Mouse (Mus musculus) embryonic facial prominence, embryonic 13.5 days (tissue): ENCODE data around the gene Faf1. TPM values are rescaled to one million over a fixed set of nuclear protein-coding genes. Genes with fewer than 3 reads are reported as not detected.

Source experiments
- ATAC-seq: fragments of 200-750 bp; cut with Nextera tagmentation; 2 replicates; pipeline ENCODE4 v1.8.0; 2017; ENCODE audit warnings: low read depth; ENCODE audit not compliant: insufficient number of reproducible peaks, insufficient read depth, low FRiP score, low TSS enrichment
- H3K27ac ChIP-seq: fragments of 300-500 bp; sonication (generic); 2 replicates; pipeline ENCODE4 v1.5.1; 2015; ENCODE audit warnings: moderate library complexity, mild to moderate bottlenecking, inconsistent platforms
- H3K27me3 ChIP-seq: fragments of 300-500 bp; sonication (generic); 2 replicates; pipeline ENCODE4 v1.6.1; 2015; ENCODE audit warnings: mild to moderate bottlenecking, inconsistent platforms
- H3K36me3 ChIP-seq: fragments of 300-500 bp; sonication (generic); 2 replicates; pipeline ENCODE4 v1.6.1; 2015; ENCODE audit warnings: mild to moderate bottlenecking, inconsistent platforms
- H3K4me1 ChIP-seq: fragments of 300-500 bp; sonication (generic); 2 replicates; pipeline ENCODE4 v1.6.1; 2015; ENCODE audit warnings: inconsistent platforms
- H3K4me2 ChIP-seq: fragments of 300-500 bp; sonication (generic); 2 replicates; pipeline ENCODE4 v1.6.1; 2015; ENCODE audit warnings: moderate library complexity, mild to moderate bottlenecking, inconsistent platforms
- H3K4me3 ChIP-seq: fragments of 300-500 bp; sonication (generic); 2 replicates; pipeline ENCODE4 v1.5.1; 2015; ENCODE audit warnings: mild to moderate bottlenecking, inconsistent platforms
- H3K9ac ChIP-seq: fragments of 300-500 bp; sonication (generic); 2 replicates; pipeline ENCODE4 v1.6.1; 2015; ENCODE audit warnings: mild to moderate bottlenecking, inconsistent platforms
- H3K9me3 ChIP-seq: fragments of 300-500 bp; sonication (generic); 2 replicates; pipeline ENCODE4 v1.6.1; 2016; ENCODE audit warnings: inconsistent platforms
- WGBS: fragments of 180-500 bp; shearing (Covaris S2); methylation state at CpG from one replicate; pipeline ENCODE4 v1.1.7; 2015; ENCODE audit warnings: mixed read lengths; 5-methylcytosine and 5-hydroxymethylcytosine counted together
- polyA plus RNA-seq: library from polyadenylated mRNA; unstranded; fragments of >200 nt; fragmentation: Nextera tagmentation; extraction: Ambion mirVana; gene quantifications from 2 replicates; pipeline ENCODE4 v1.2.1, GENCODE M21; 2015

Faf1 gene
- polyA plus RNA-seq, 1 experiment from 2014 or later = 27.5 TPM

GRCm38 (mm10) chr4:109983281-109984001 is 307.1 kb downstream of the Faf1 start:
- peaks cover 28% of the 10 kb centered on the region for H3K4me1 ChIP-seq
- peak overlapping the region; percentile 37; the same call in 1 of the 2 replicates for H3K9ac ChIP-seq
- no peak overlapping the region for H3K27ac ChIP-seq
- H3K27me3 ChIP-seq = peaks cover 99% of the 10 kb centered on the region
- H3K36me3 ChIP-seq = no peaks in the 10 kb centered on the region
- ATAC-seq = no peak
- no peaks in the 10 kb centered on the region for H3K9me3 ChIP-seq
- H3K4me3 ChIP-seq = peak overlapping the region; percentile 24
- WGBS = under 1% methylated on average over 49 of the region's 49 CpGs
- peak overlapping the region; percentile 41 for H3K4me2 ChIP-seq

GRCm38 (mm10) chr4:109984011-109984411 is 307.6 kb downstream of the Faf1 start:
- no peak overlapping the region for H3K27ac ChIP-seq
- H3K4me3 ChIP-seq = peak overlapping the region; percentile 24
- H3K36me3 ChIP-seq = no peaks in the 10 kb centered on the region
- H3K4me1 ChIP-seq = peaks cover 27% of the 10 kb centered on the region
- peak overlapping the region; percentile 37; the same call in 1 of the 2 replicates for H3K9ac ChIP-seq
- H3K9me3 ChIP-seq = no peaks in the 10 kb centered on the region
- peak overlapping the region; percentile 41 for H3K4me2 ChIP-seq
- peaks cover 99% of the 10 kb centered on the region for H3K27me3 ChIP-seq
- WGBS = under 1% methylated on average over 24 of the region's 24 CpGs
- ATAC-seq = no peak

GRCm38 (mm10) chr4:109984496-109985423 is 308.4 kb downstream of the Faf1 start:
- Histone ChIP-seq H3K9me3 (no peaks in the 10 kb centered on the region), H3K4me1 (peaks cover 25% of the 10 kb centered on the region), H3K27me3 (peaks cover 99% of the 10 kb centered on the region), H3K27ac (no peak overlapping the region), H3K4me2 (no peak overlapping the region), H3K36me3 (no peaks in the 10 kb centered on the region), H3K9ac (no peak overlapping the region), H3K4me3 (no peak overlapping the region)
- no peak for ATAC-seq
- WGBS = 2% methylated on average over 38 of the region's 38 CpGs

DNA sequence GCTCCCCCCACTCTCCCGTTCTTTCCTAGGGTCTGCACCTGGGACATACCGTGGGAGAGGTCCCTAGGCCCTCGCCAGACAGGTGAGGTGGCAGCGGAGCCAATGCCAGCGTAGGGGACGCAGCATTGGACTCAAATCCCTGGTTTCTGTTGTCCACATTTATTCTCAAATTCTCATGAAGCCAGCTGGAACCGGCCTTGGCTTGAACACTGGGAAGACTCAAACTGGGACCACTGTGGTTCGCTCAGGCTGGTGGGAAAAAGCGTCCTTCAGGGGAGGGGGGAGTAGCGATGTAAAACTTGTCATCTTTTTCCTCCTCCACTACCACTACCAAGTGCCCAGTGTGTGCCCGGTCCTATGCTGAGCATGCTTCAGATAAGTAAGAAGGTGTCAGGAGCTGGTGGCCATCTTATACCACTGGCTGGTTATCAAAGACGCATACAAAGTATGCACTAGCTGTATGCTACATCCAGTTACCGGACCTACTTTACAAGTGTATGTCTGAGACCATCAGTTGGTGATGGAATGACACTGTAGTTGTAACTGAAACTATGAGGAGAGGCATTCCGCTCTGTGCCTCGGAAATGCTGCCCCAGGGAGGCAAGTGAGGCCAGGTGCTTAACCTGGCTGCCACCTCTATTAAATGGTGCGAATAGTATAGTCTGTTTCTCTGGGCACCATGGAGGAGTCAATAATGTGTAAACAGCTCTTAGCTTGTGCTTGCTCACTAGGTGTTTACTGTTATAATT is 309.2 kb downstream of the Faf1 start:
- Histone ChIP-seq H3K9ac (no peak overlapping the region), H3K27ac (no peak overlapping the region), H3K4me2 (no peak overlapping the region), H3K27me3 (peaks cover 97% of the 10 kb centered on the region), H3K4me1 (peaks cover 19% of the 10 kb centered on the region), H3K9me3 (no peaks in the 10 kb centered on the region), H3K4me3 (no peak overlapping the region), H3K36me3 (no peaks in the 10 kb centered on the region)
- WGBS = 5% methylated on average over 16 of the region's 16 CpGs
- ATAC-seq = no peak

DNA sequence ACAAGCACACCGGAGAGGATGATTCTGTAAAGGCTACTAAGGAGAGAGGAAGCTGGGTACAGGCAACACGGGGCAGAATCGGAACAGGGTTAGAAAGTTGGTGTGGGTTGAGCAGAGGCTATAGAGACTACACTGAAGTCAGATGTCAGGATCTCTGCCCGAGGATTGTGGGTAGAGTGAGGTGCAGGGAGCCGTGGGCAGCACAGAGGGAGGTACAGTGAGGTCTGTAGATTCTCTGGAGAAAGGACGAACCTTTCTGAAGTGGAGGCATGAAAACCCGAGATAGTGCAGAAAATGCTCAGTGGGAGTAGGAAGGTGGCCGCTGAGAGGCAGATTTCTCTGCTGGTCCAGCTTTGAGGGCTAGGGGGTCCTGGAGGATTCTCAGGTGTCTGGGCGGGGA is 309.9 kb downstream of the Faf1 start:
- WGBS = 2% methylated on average over 9 of the region's 9 CpGs
- no peak overlapping the region for H3K9ac ChIP-seq
- H3K4me2 ChIP-seq = no peak overlapping the region
- no peaks in the 10 kb centered on the region for H3K36me3 ChIP-seq
- H3K27me3 ChIP-seq = peaks cover 97% of the 10 kb centered on the region
- H3K9me3 ChIP-seq = no peaks in the 10 kb centered on the region
- peaks cover 19% of the 10 kb centered on the region for H3K4me1 ChIP-seq
- no peak overlapping the region for H3K27ac ChIP-seq
- no peak overlapping the region for H3K4me3 ChIP-seq
- no peak for ATAC-seq

GRCm38 (mm10) chr4:109986748-109987355 is 310.5 kb downstream of the Faf1 start:
- Histone ChIP-seq H3K4me3 (no peak overlapping the region), H3K9me3 (no peaks in the 10 kb centered on the region), H3K36me3 (no peaks in the 10 kb centered on the region), H3K27ac (no peak overlapping the region), H3K9ac (no peak overlapping the region), H3K4me1 (peaks cover 15% of the 10 kb centered on the region), H3K4me2 (no peak overlapping the region), H3K27me3 (peaks cover 95% of the 10 kb centered on the region)
- no peak for ATAC-seq
- 5% methylated on average over 13 of the region's 13 CpGs for WGBS

DNA sequence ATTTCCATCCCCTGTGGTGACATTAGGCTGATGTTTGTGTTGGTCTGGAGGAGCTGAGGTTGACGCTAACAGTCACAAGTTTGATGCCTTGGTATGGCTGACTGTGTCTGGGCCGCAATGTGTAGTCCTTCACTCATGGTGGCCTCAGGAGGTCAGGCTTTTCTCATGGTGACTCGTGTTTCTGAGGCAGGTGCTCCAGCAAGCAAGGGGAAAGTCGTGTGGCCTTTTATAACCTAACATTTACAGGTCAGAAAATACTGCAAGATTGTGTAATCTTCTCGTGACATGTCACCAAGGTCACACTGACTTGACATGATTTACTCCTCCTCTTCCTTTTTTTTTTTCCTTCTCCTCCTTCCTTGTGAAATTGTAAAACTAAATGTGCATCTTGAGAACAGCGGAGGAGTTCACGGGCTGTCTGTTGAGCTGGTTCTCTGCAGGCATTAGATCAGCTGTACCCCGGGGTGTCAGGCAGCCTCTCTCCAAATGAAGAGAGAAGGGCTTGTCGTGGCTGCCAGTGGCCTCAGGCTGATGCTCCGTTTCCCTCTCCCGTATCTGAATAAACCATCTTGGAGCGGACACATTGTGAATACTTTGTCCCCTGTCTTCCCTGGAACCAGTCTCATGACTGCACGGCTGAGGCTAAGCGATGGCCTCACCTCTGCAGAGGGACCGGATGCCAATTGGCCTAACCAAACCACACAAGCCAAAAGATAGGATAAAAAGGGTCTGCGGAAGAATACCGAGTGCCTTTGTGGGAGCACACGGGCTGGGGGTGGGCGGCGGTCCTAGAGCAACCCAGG is 311.4 kb downstream of the Faf1 start:
- Histone ChIP-seq H3K9ac (no peak overlapping the region), H3K4me1 (peaks cover 8% of the 10 kb centered on the region; the same call in 1 of the 2 replicates), H3K36me3 (no peaks in the 10 kb centered on the region), H3K27ac (no peak overlapping the region), H3K4me2 (no peak overlapping the region), H3K9me3 (no peaks in the 10 kb centered on the region), H3K27me3 (peaks cover 95% of the 10 kb centered on the region), H3K4me3 (no peak overlapping the region)
- WGBS = 3% methylated on average over 20 of the region's 20 CpGs
- ATAC-seq = no peak

GRCm38 (mm10) chr4:109988411-109988810 is 312.0 kb downstream of the Faf1 start:
- H3K4me3 ChIP-seq = no peak overlapping the region
- H3K36me3 ChIP-seq = no peaks in the 10 kb centered on the region
- no peak overlapping the region for H3K27ac ChIP-seq
- 11% methylated on average over 5 of the region's 5 CpGs for WGBS
- no peak overlapping the region for H3K9ac ChIP-seq
- peaks cover 7% of the 10 kb centered on the region; the same call in 1 of the 2 replicates for H3K4me1 ChIP-seq
- no peaks in the 10 kb centered on the region for H3K9me3 ChIP-seq
- H3K27me3 ChIP-seq = peaks cover 94% of the 10 kb centered on the region
- ATAC-seq = no peak
- no peak overlapping the region for H3K4me2 ChIP-seq

GRCm38 (mm10) chr4:109989213-109989612 is 312.8 kb downstream of the Faf1 start:
- Histone ChIP-seq H3K27ac (no peak overlapping the region), H3K4me2 (no peak overlapping the region), H3K27me3 (peaks cover 94% of the 10 kb centered on the region), H3K4me3 (no peak overlapping the region), H3K36me3 (no peaks in the 10 kb centered on the region), H3K9ac (no peak overlapping the region), H3K4me1 (no peaks in the 10 kb centered on the region), H3K9me3 (no peaks in the 10 kb centered on the region)
- 37% methylated on average over 6 of the region's 6 CpGs for WGBS
- ATAC-seq = no peak

GRCm38 (mm10) chr4:110006044-110006443 is 329.7 kb downstream of the Faf1 start:
- Histone ChIP-seq H3K9ac (no peak overlapping the region), H3K27me3 (no peaks in the 10 kb centered on the region), H3K27ac (no peak overlapping the region), H3K36me3 (no peaks in the 10 kb centered on the region), H3K4me1 (no peaks in the 10 kb centered on the region), H3K9me3 (no peaks in the 10 kb centered on the region), H3K4me2 (no peak overlapping the region), H3K4me3 (no peak overlapping the region)
- 94% methylated on average over 1 of the region's 1 CpGs for WGBS
- no peak for ATAC-seq
